Mouse (Mus musculus): ENCODE data around the gene Spn. TPM values are rescaled to one million over a fixed set of nuclear protein-coding genes. Genes with fewer than 3 reads are reported as not detected.
A peak's percentile ranks its signal among the peaks of the same experiment; 100 is the strongest.

Spn gene
- polyA plus RNA-seq, 1 experiment from 2014 or later, result 0.09 TPM

DNA sequence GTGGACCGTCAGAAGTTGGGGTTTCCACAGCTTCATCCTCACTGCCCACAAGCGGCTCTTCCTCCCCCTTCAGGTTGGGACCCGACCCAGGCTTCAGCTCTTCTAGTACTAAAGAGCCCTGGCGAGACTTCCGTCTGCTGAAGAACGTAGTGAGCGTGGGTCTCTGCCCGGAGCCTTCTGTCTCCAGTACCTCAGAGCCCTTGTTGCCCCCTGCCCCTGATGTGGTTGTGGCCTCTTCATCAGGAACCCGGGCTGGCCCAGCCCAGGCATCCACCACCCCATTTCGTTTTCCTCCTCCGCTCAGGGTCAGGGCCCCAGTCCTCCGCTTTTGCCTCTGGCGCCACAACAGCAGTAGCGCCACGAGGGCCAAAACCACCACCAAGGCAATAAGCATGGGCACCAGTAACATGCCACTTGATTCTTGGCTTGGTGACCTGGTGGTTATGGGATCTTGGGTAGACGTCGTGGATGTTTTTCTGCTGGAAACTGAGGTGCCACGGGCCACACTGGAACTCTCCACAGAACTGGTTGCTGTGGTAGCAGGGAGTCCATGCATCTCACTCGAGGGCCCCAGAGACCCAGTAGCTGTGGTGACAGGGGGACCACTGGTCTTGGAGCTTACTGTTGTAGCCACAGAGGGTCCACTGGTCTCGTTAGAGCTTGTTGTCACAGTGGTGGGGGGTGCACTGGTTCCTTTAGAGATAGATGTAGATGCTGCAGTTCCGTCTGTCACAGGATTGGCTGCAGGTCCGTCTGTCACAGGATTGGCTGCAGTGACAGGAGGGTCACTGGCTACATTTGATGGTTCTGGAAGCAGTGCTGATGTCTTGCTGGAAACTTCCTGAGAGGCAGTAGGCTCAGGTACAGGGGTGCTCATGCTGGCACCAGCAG lies 1.2 kb downstream of the Spn start:
- H3K27ac ChIP-seq, result no peak overlapping the region
- DNase-seq (ENCODE audit: low spot score), result no peak
- H3K4me3 ChIP-seq, result no peak overlapping the region
- no peaks in the 10 kb centered on the region for H3K9me3 ChIP-seq (replicated peaks)
- 84% methylated on average over 22 of the region's 22 CpGs for WGBS
- no peaks in the 10 kb centered on the region for H3K27me3 ChIP-seq (ENCODE audit: low read depth, poor library complexity, severe bottlenecking)
- peaks cover 5% of the 10 kb centered on the region for H3K4me1 ChIP-seq
- H3K36me3 ChIP-seq, result no peaks in the 10 kb centered on the region

GRCm38 (mm10) chr7:127134821-127135447 lies 2.7 kb downstream of the Spn start:
- Histone ChIP-seq H3K27ac (no peak overlapping the region), H3K36me3 (no peaks in the 10 kb centered on the region), H3K4me1 (peaks cover 5% of the 10 kb centered on the region), H3K9me3 (replicated peaks) (no peaks in the 10 kb centered on the region), H3K4me3 (no peak overlapping the region), H3K27me3 (ENCODE audit: low read depth, poor library complexity, severe bottlenecking) (no peaks in the 10 kb centered on the region)
- DNase-seq (ENCODE audit: low spot score), result no peak
- 87% methylated on average over 11 of the region's 11 CpGs for WGBS

DNA sequence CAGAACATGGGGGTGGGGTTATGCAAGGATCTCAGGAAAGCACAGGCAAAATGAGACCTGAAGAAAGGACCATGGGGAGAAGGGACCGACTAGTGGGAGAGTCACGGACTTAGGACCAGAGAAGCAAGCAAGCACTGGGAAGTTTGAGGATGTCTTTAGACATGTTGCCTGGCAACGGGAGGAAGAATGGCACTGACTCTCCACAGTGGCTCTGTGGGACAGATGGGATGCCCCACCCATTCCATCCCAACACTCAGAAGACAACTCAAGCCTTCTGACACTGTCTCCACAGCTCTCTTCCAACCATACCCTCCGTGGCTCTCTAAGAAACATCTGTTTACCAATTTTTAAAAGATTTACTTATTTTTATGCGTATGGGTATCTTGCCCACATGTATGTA lies 4.5 kb downstream of the Spn start:
- no peaks in the 10 kb centered on the region for H3K27me3 ChIP-seq (ENCODE audit: low read depth, poor library complexity, severe bottlenecking)
- H3K4me1 ChIP-seq, result peaks cover 5% of the 10 kb centered on the region
- no peak overlapping the region for H3K27ac ChIP-seq
- no peaks in the 10 kb centered on the region for H3K36me3 ChIP-seq
- no peaks in the 10 kb centered on the region for H3K9me3 ChIP-seq (replicated peaks)
- WGBS, result 79% methylated on average over 5 of the region's 5 CpGs
- no peak overlapping the region for H3K4me3 ChIP-seq
- DNase-seq (ENCODE audit: low spot score), result no peak

DNA sequence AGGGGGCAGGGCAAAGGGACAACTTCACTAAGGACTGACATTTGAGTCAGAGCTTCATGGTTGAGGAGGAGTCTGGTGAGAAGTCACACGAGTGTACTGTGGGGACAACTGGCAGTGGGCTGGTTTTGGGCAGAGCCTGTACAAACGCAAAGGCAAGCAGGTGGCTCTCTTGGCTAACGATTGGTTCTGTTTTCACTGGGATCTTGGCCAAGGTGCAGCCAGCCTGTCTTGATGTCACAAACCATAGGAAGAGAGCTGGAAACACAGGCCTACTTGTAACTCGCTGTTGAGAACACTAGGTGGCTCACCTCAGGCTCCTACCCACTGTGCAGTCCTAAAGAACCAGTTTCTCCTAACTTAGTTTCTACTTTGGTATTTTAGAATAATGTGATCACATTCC lies 8.0 kb downstream of the Spn start:
- 21% methylated on average over 4 of the region's 4 CpGs for WGBS
- DNase-seq (ENCODE audit: low spot score), result no peak
- H3K4me3 ChIP-seq, result no peak overlapping the region

DNA sequence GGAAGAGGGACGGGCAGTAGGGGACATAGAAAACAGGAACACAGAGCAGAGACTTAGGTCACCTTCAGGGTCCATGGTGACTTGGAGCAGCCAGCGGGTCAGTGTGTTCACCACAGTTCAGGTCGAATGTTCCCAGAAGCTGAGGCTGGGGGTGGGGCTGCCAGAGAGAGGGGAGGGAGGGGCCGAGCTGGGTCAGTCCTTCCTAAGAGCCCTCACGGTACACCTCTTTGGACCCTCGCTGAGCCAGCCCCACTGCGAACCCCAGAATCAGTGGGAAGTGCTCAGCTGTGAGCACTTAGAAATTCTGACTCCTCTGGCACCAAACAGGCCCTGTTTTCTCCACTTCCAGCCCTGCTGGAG lies 15.7 kb downstream of the Spn start, which contains the start of gene Qprt:
Gene Qprt (minus strand): TSS at position 316 of the 360 bp plus-strand sequence.
- Histone ChIP-seq H3K27ac (0 out of 2 replicates have a peak within 1 kb of the TSS, but pooled peaks have one; percentile 28), H3K9me3 (replicated peaks) (no peaks in the 10 kb centered on the region; the same call in 1 of the 2 replicates), H3K36me3 (no peaks in the 10 kb centered on the region), H3K4me1 (peaks cover 30% of the 10 kb centered on the region), H3K27me3 (ENCODE audit: low read depth, poor library complexity, severe bottlenecking) (peaks cover 42% of the 10 kb centered on the region), H3K4me3 (peak within 1 kb of the TSS; percentile 18)
- peak; percentile 38 for DNase-seq (ENCODE audit: low spot score)
- WGBS, result 8% methylated on average over 7 of the region's 7 CpGs

More for the DNA sequence above, 8.0 kb downstream of the Spn start:
- Histone ChIP-seq H3K4me1 (no peaks in the 10 kb centered on the region), H3K27me3 (ENCODE audit: low read depth, poor library complexity, severe bottlenecking) (no peaks in the 10 kb centered on the region), H3K36me3 (no peaks in the 10 kb centered on the region), H3K27ac (no peak overlapping the region), H3K9me3 (replicated peaks) (no peaks in the 10 kb centered on the region; the same call in 1 of the 2 replicates)

DNA sequence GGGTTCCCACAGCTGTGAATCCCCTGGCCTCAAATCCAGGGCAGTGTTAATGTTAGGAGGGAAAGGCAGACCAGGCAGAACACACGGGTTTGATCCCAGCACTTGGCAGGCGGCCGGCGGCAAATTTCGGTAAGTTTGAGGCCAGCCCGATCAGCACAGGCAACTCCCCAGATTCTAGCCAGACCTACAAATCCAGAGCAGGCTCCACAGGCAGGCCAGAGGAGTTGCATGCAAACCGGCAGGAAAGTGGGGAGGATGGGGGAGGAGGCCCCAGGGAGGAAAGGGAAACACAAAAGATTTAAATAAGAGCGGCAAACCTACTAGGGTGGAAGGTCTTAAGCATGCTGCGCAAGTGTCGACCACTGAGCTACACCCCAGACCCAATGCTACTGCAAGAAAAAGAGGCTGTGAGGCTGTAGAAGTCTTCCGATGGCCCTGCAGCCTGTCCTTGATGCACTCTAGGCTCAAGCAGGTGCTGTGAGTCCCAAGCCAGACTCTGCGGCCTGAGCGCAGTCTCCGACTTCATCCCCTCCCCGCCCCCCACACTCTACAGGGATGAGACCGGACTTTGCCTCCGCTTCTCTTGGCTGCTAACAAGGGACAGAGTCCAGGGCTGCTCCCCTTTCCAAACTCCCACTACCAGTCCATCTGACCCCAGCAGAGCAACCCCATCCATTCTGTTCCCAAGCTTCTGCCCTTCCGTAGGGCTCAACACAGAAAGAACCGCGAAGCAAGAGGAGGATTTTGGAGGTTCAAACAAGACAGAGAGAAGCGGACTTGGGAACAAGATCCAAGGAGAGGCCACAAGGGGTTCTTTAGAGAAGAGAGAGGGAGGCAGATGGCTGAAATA lies 16.3 kb downstream of the Spn start:
- WGBS, result 9% methylated on average over 21 of the region's 21 CpGs
- H3K36me3 ChIP-seq, result no peaks in the 10 kb centered on the region
- H3K4me3 ChIP-seq, result peak overlapping the region; percentile 18
- H3K27me3 ChIP-seq (ENCODE audit: low read depth, poor library complexity, severe bottlenecking), result peaks cover 42% of the 10 kb centered on the region
- H3K27ac ChIP-seq, result no peak overlapping the region
- H3K9me3 ChIP-seq (replicated peaks), result no peaks in the 10 kb centered on the region; the same call in 1 of the 2 replicates
- DNase-seq (ENCODE audit: low spot score), result no peak
- peaks cover 32% of the 10 kb centered on the region for H3K4me1 ChIP-seq

DNA sequence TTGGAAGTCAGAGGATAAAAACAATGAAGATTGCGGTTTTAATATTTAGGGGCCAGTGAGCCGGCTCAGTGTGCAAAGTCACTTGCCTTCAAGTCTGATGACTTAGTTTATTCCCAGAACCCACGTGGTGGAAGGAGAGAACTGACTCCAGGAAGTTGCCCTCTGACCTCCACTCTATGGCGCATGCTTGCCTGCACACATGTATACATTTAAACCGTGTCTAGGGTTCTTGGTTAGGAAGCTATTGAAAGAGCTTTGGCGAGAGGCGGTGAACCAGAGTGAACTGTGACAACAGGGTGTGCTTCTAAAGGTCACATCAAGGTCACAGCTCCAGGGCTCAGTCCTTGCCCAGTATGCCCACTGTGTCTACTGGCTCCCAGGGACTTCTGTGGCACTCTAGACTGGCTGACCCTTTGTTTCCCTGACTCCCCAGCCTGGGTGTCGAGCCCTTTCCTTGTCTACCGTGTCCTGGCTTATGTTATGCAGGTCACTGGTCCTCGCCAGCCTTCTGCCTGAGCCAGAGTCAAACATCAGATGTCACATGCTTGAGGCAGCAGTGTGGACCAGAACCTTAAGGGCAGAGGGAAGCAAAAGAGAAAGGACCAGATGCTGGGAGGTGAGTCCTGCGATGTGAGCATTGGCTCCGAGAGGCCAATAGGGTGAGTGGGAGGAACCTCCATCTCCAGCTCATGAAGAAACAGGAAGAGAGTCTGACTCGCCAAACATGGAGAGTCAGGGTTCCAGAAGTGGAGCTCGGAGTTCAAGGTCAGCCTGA lies 18.8 kb downstream of the Spn start:
- Histone ChIP-seq H3K4me1 (peaks cover 36% of the 10 kb centered on the region), H3K9me3 (replicated peaks) (no peaks in the 10 kb centered on the region), H3K36me3 (no peaks in the 10 kb centered on the region), H3K4me3 (no peak overlapping the region), H3K27me3 (ENCODE audit: low read depth, poor library complexity, severe bottlenecking) (peaks cover 42% of the 10 kb centered on the region), H3K27ac (peak overlapping the region; percentile 59; the same call in 1 of the 2 replicates)
- WGBS, result 62% methylated on average over 14 of the region's 14 CpGs
- no peak for DNase-seq (ENCODE audit: low spot score)

DNA sequence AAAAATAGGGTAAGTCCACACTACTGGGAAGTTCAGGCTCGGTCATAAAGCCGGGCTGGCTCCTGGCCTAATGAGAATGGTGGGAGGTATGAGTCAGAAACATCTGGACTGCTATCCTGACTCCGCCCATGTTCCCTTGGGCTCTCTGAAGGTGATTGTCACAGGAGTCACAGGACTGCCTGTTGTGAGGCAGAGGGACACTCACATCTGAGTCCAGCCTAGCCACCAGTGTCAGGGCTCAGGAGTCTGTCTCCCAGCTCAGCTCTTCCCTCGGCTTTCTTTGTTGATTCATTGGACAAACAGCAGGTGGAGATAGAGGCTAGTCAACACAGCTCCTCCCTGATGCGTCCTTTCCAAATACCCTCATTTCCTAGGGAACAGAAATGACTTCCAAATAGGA lies 19.7 kb downstream of the Spn start:
- Histone ChIP-seq H3K4me1 (peaks cover 45% of the 10 kb centered on the region), H3K9me3 (replicated peaks) (no peaks in the 10 kb centered on the region), H3K4me3 (no peak overlapping the region), H3K27me3 (ENCODE audit: low read depth, poor library complexity, severe bottlenecking) (peaks cover 37% of the 10 kb centered on the region), H3K36me3 (no peaks in the 10 kb centered on the region), H3K27ac (no peak overlapping the region)
- no peak for DNase-seq (ENCODE audit: low spot score)
- 38% methylated on average over 5 of the region's 5 CpGs for WGBS

GRCm38 (mm10) chr7:127116331-127116935 lies 21.2 kb downstream of the Spn start:
- H3K4me1 ChIP-seq, result peaks cover 41% of the 10 kb centered on the region
- DNase-seq (ENCODE audit: low spot score), result no peak
- H3K27me3 ChIP-seq (ENCODE audit: low read depth, poor library complexity, severe bottlenecking), result peaks cover 22% of the 10 kb centered on the region
- no peaks in the 10 kb centered on the region for H3K36me3 ChIP-seq
- H3K9me3 ChIP-seq (replicated peaks), result no peaks in the 10 kb centered on the region
- 71% methylated on average over 11 of the region's 11 CpGs for WGBS
- H3K27ac ChIP-seq, result no peak overlapping the region
- no peak overlapping the region for H3K4me3 ChIP-seq

GRCm38 (mm10) chr7:127114920-127115319 lies 22.7 kb downstream of the Spn start:
- Histone ChIP-seq H3K9me3 (replicated peaks) (no peaks in the 10 kb centered on the region), H3K27me3 (ENCODE audit: low read depth, poor library complexity, severe bottlenecking) (peaks cover 7% of the 10 kb centered on the region), H3K36me3 (no peaks in the 10 kb centered on the region), H3K4me1 (peaks cover 45% of the 10 kb centered on the region), H3K4me3 (no peak overlapping the region), H3K27ac (no peak overlapping the region)
- DNase-seq (ENCODE audit: low spot score), result no peak
- 85% methylated on average over 11 of the region's 11 CpGs for WGBS

DNA sequence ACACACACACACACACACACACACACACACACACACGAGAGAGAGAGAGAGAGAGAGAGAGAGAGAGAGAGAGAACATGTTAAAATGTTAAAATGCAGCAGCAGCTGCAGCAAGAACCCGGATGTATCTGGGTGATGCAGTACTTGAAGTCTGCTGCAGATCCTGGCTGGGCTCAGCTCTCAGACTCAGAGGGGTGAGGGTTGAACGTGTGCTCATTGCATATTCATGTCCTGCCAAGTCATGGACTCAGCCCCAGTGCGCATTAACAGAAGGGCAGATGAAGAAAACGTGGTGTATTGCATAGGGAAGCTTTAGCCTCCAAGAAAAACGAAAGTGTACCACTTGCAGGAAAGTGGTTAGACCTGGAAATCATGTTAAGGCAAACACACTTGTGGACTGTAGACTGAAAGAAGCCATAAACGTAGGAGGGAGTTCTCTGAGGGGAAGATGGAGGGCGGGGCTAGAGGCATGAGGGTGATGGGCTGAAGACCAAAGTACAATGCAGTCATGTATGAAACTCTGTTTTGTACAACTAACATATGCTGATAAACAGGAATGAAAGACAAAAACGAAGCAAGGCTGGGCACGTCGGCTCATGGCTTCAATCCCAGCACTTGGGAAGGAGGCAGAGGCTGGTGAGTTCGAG lies 23.9 kb downstream of the Spn start:
- no peak for DNase-seq (ENCODE audit: low spot score)
- Histone ChIP-seq H3K27ac (no peak overlapping the region), H3K36me3 (no peaks in the 10 kb centered on the region), H3K9me3 (replicated peaks) (no peaks in the 10 kb centered on the region), H3K4me3 (no peak overlapping the region), H3K27me3 (ENCODE audit: low read depth, poor library complexity, severe bottlenecking) (peaks cover 4% of the 10 kb centered on the region; the same call in 1 of the 2 replicates), H3K4me1 (peaks cover 41% of the 10 kb centered on the region)
- 66% methylated on average over 11 of the region's 12 CpGs for WGBS
